Mouse (Mus musculus) MEL (cell line): ENCODE measurements at regions not wholly inside any gene's neighbourhood (a gene's known extent, or its start where the extent isn't known, plus 50 kb on each side); places are given as distances from the start of the nearest gene placed in this dataset.

Experiments
- DNase-seq: peaks from one replicate; pipeline ENCODE4 v3.0.0; 2011; ENCODE audit warnings: low read depth, low spot score
- H3K27ac ChIP-seq: 2 replicates; pipeline ENCODE4 v1.5.1; 2012; ENCODE audit warnings: low read depth, mild to moderate bottlenecking, control low read depth, low read length, moderate library complexity; ENCODE audit not compliant: control insufficient read depth
- H3K27me3 ChIP-seq, 2 experiments: fragments of 150-350 bp in 1 of 2; sonication (generic) in 1 of 2; 2 replicates each; pipeline ENCODE4 v1.6.1; 2012; ENCODE audit warnings: low read length in 2 of 2, mild to moderate bottlenecking in 2 of 2, improper control_type of control experiment in 1 of 2, moderate library complexity in 1 of 2; ENCODE audit not compliant: insufficient read depth in 2 of 2, control insufficient read depth in 1 of 2
- H3K36me3 ChIP-seq, 2 experiments: 2 replicates each; pipeline ENCODE4 v1.6.1; 2012 to 2014; ENCODE audit warnings: low read length in 2 of 2, improper control_type of control experiment in 1 of 2, inconsistent platforms in 1 of 2, mild to moderate bottlenecking in 1 of 2; ENCODE audit not compliant: insufficient read depth in 2 of 2, control insufficient read depth in 1 of 2
- H3K4me1 ChIP-seq, 2 experiments: fragments of 150-350 bp in 1 of 2; sonication (generic) in 1 of 2; 2 replicates each; pipeline ENCODE4 v1.6.1; 2012; ENCODE audit warnings: low read length in 2 of 2, improper control_type of control experiment in 1 of 2, mild to moderate bottlenecking in 1 of 2; ENCODE audit not compliant: insufficient read depth in 2 of 2, control insufficient read depth in 1 of 2
- H3K4me3 ChIP-seq, 2 experiments: fragments of 150-350 bp in 1 of 2; sonication (generic) in 1 of 2; 2 replicates each; pipeline ENCODE4 v1.5.1; 2012; ENCODE audit warnings: low read depth in 2 of 2, low read length in 2 of 2, mild to moderate bottlenecking in 2 of 2, moderate library complexity in 2 of 2, control low read depth in 1 of 2, improper control_type of control experiment in 1 of 2; ENCODE audit not compliant: control insufficient read depth in 1 of 2, insufficient read depth in 1 of 2
- H3K79me2 ChIP-seq: 2 replicates; pipeline ENCODE4 v1.6.1; 2012; ENCODE audit warnings: mild to moderate bottlenecking, low read length, moderate library complexity; ENCODE audit not compliant: control insufficient read depth, poor library complexity, insufficient read depth
- H3K9ac ChIP-seq: 2 replicates; pipeline ENCODE4 v1.6.1; 2012; ENCODE audit warnings: low read depth, mild to moderate bottlenecking, control low read depth, low read length, moderate library complexity; ENCODE audit not compliant: control insufficient read depth, poor library complexity, severe bottlenecking
- H3K9me3 ChIP-seq: fragments of 150-350 bp; sonication (generic); replicated peaks from 2 replicates; pipeline ENCODE4 v1.6.1; 2012; ENCODE audit warnings: mild to moderate bottlenecking, low read length, improper control_type of control experiment, moderate library complexity; ENCODE audit not compliant: insufficient read depth
- BHLHE40 ChIP-seq: IDR thresholded peaks from 2 replicates; pipeline ENCODE4 v1.6.1; 2012; ENCODE audit warnings: low read depth, mild to moderate bottlenecking, inconsistent platforms, low read length, improper control_type of control experiment, borderline replicate concordance
- E2F4 ChIP-seq: IDR thresholded peaks from 2 replicates; pipeline ENCODE4 v1.6.1; 2011; ENCODE audit warnings: low read depth, low read length, improper control_type of control experiment, borderline replicate concordance
- EP300 ChIP-seq, 2 experiments: IDR thresholded peaks; 2 replicates each; pipeline ENCODE4 v1.6.1; 2011; ENCODE audit warnings: improper control_type of control experiment in 2 of 2, low read length in 2 of 2, low read depth in 1 of 2, mild to moderate bottlenecking in 1 of 2
- ETS1 ChIP-seq: IDR thresholded peaks from 2 replicates; pipeline ENCODE4 v1.6.1; 2012; ENCODE audit warnings: low read depth, mild to moderate bottlenecking, inconsistent platforms, low read length, improper control_type of control experiment, moderate library complexity
- GABPA ChIP-seq: IDR thresholded peaks from 2 replicates; pipeline ENCODE4 v1.6.1; 2012; ENCODE audit warnings: low read depth, mild to moderate bottlenecking, inconsistent platforms, low read length, improper control_type of control experiment, moderate library complexity
- JUND ChIP-seq: IDR thresholded peaks from 2 replicates; pipeline ENCODE4 v1.6.1; 2011; ENCODE audit warnings: low read depth, mild to moderate bottlenecking, improper control_type of control experiment, low read length
- KAT2A ChIP-seq: conservative IDR thresholded peaks from 2 replicates; pipeline ENCODE4 v1.6.1; 2012; ENCODE audit warnings: low read depth, low read length, improper control_type of control experiment, inconsistent platforms
- MAFK ChIP-seq: IDR thresholded peaks from 2 replicates; pipeline ENCODE4 v1.6.1; 2011; ENCODE audit warnings: low read depth, mild to moderate bottlenecking, low read length, improper control_type of control experiment, borderline replicate concordance
- MAX ChIP-seq: IDR thresholded peaks from 2 replicates; pipeline ENCODE4 v1.6.1; 2011; ENCODE audit warnings: low read length, improper control_type of control experiment
- MAZ ChIP-seq: IDR thresholded peaks from 2 replicates; pipeline ENCODE4 v1.6.1; 2012; ENCODE audit warnings: low read depth, mild to moderate bottlenecking, inconsistent platforms, low read length, improper control_type of control experiment
- MEF2A ChIP-seq: IDR thresholded peaks from 2 replicates; pipeline ENCODE4 v1.6.1; 2014; ENCODE audit warnings: low read depth, mild to moderate bottlenecking, inconsistent platforms, low read length, improper control_type of control experiment; ENCODE audit not compliant: poor library complexity, insufficient replicate concordance, severe bottlenecking; ENCODE audit errors: extremely low read depth
- MXI1 ChIP-seq: IDR thresholded peaks from 2 replicates; pipeline ENCODE4 v1.6.1; 2011; ENCODE audit warnings: mild to moderate bottlenecking, low read depth, low read length, improper control_type of control experiment
- MYC ChIP-seq: IDR thresholded peaks from 2 replicates; pipeline ENCODE4 v1.6.1; 2011; ENCODE audit warnings: low read depth, mild to moderate bottlenecking, low read length, improper control_type of control experiment, moderate library complexity
- NRF1 ChIP-seq: IDR thresholded peaks from 2 replicates; pipeline ENCODE4 v1.6.1; 2014; ENCODE audit warnings: low read depth, mild to moderate bottlenecking, inconsistent platforms, low read length, improper control_type of control experiment, moderate library complexity; ENCODE audit not compliant: poor library complexity, insufficient read depth, severe bottlenecking
- POLR2A ChIP-seq, 2 experiments: IDR thresholded peaks; 2 replicates each; pipeline ENCODE4 v1.6.1; 2011 to 2012; ENCODE audit warnings: low read length in 2 of 2, mild to moderate bottlenecking in 2 of 2, control low read depth in 1 of 2, improper control_type of control experiment in 1 of 2, low read depth in 1 of 2, moderate library complexity in 1 of 2; ENCODE audit not compliant: control insufficient read depth in 1 of 2, insufficient read depth in 1 of 2, poor library complexity in 1 of 2
- RAD21 ChIP-seq: IDR thresholded peaks from 2 replicates; pipeline ENCODE4 v1.6.1; 2011; ENCODE audit warnings: mild to moderate bottlenecking, low read depth, low read length, improper control_type of control experiment
- RCOR1 ChIP-seq: IDR thresholded peaks from 2 replicates; pipeline ENCODE4 v1.6.1; 2012; ENCODE audit warnings: low read depth, mild to moderate bottlenecking, inconsistent platforms, low read length, improper control_type of control experiment
- SIN3A ChIP-seq: IDR thresholded peaks from 2 replicates; pipeline ENCODE4 v1.6.1; 2012; ENCODE audit warnings: low read length, improper control_type of control experiment, inconsistent platforms
- TCF12 ChIP-seq: IDR thresholded peaks from 2 replicates; pipeline ENCODE4 v1.6.1; 2014; ENCODE audit warnings: low read depth, mild to moderate bottlenecking, inconsistent platforms, low read length, improper control_type of control experiment, moderate library complexity
- USF1 ChIP-seq: IDR thresholded peaks from 2 replicates; pipeline ENCODE4 v1.6.1; 2014; ENCODE audit warnings: low read depth, mild to moderate bottlenecking, inconsistent platforms, low read length, improper control_type of control experiment, moderate library complexity
- ZC3H11A ChIP-seq: IDR thresholded peaks from 2 replicates; pipeline ENCODE4 v1.6.1; 2012; ENCODE audit warnings: low read depth, mild to moderate bottlenecking, inconsistent platforms, low read length, improper control_type of control experiment
- ZMIZ1 ChIP-seq: IDR thresholded peaks from 2 replicates; pipeline ENCODE4 v1.6.1; 2012; ENCODE audit warnings: low read depth, mild to moderate bottlenecking, inconsistent platforms, low read length, improper control_type of control experiment, moderate library complexity
- ZNF384 ChIP-seq: IDR thresholded peaks from 2 replicates; pipeline ENCODE4 v1.6.1; 2012; ENCODE audit warnings: low read depth, mild to moderate bottlenecking, inconsistent platforms, low read length, improper control_type of control experiment

GRCm38 (mm10) chr6:50713297-50713696, 59.1 kb upstream of the Npvf start:
- Histone ChIP-seq H3K9me3 (no peaks in the 10 kb centered on the region), H3K4me1 (no peaks in the 10 kb centered on the region), H3K79me2 (no peaks in the 10 kb centered on the region), H3K9ac (no peak overlapping the region), H3K27me3 (no peaks in the 10 kb centered on the region), H3K36me3 (no peaks in the 10 kb centered on the region), H3K27ac (no peak overlapping the region), H3K4me3 (no peak overlapping the region)
- TF ChIP-seq JUND (no peak), ZMIZ1 (no peak), ZC3H11A (no peak), TCF12 (no peak), USF1 (no peak)
- DNase-seq = no peak

- Histone ChIP-seq H3K4me3 (no peak overlapping the region), H3K36me3 (no peaks in the 10 kb centered on the region), H3K79me2 (no peaks in the 10 kb centered on the region), H3K27me3 (no peaks in the 10 kb centered on the region; a peak in 1 of 4 replicates), H3K9me3 (no peaks in the 10 kb centered on the region), H3K27ac (no peak overlapping the region)
- TF ChIP-seq ZNF384 (no peak), GABPA (no peak), BHLHE40 (no peak), MEF2A (no peak), TCF12 (no peak), RAD21 (no peak), MYC (no peak), ZC3H11A (no peak), MAFK (no peak), KAT2A (no peak), NRF1 (no peak), RCOR1 (no peak), EP300 (IDR thresholded peaks at IDR 0.05; ENCODE audit: low read depth in 1 of 2, low read length in 2 of 2) (no peak), MAZ (no peak), MAX (no peak), E2F4 (no peak), MXI1 (no peak), ETS1 (no peak), SIN3A (no peak), POLR2A (IDR thresholded peaks at IDR 0.05; ENCODE audit: control insufficient read depth in 1 of 2, insufficient read depth in 1 of 2, low read depth in 1 of 2, low read length in 2 of 2, poor library complexity in 1 of 2) (no peak)
- TF ChIP-seq, all 39 proteins: peak for 0
- no peak for DNase-seq
- H3K9ac ChIP-seq = no peak overlapping the region
- H3K4me1 ChIP-seq = no peaks in the 10 kb centered on the region
These were observed 64.4 kb upstream of the Npvf start for GRCm38 (mm10) chr6:50718631-50719030.
